Mouse (Mus musculus): Measurements from ENCODE around the gene Wars.
A peak's percentile ranks its signal among the peaks of the same experiment; 100 is the strongest.

The Wars gene

DNA sequence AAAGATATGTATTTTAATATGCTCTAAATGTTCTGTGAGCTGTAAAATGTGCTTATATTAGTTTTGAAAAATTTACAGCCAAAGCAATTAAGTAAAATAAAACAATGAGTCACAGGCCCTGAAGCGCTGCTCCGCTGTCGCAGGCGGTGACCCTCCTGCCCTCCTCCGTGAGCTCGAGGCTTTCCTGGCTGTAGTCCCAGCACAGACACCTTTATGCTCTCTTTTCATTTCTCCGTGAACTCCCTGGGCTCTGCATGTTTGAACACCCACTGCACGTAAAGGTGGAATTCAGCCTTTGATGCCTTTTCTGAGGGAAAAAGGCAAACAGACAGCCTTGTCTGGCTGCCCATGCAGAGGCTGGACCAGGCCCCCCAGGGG, 10.3 kb upstream of the Wars start:
- peaks cover 22% of the 10 kb centered on the region for H3K4me1 ChIP-seq (replicated peaks; ENCODE audit: low read depth, low read length)
- H3K27me3 ChIP-seq (ENCODE audit: insufficient read depth, low read length): no peaks in the 10 kb centered on the region
- no peak overlapping the region for H3K4me3 ChIP-seq (replicated peaks; ENCODE audit: low read length)
- H3K36me3 ChIP-seq (ENCODE audit: insufficient read depth, low read length): peaks cover 47% of the 10 kb centered on the region
- no peaks in the 10 kb centered on the region for H3K9me3 ChIP-seq (ENCODE audit: low read length)
- TF ChIP-seq POU5F1 (IDR thresholded peaks at IDR 0.05; ENCODE audit: borderline replicate concordance, low read length) (no peak), CTCF (conservative IDR thresholded peaks at IDR 0.05; ENCODE audit: low read length) (no peak)

DNA sequence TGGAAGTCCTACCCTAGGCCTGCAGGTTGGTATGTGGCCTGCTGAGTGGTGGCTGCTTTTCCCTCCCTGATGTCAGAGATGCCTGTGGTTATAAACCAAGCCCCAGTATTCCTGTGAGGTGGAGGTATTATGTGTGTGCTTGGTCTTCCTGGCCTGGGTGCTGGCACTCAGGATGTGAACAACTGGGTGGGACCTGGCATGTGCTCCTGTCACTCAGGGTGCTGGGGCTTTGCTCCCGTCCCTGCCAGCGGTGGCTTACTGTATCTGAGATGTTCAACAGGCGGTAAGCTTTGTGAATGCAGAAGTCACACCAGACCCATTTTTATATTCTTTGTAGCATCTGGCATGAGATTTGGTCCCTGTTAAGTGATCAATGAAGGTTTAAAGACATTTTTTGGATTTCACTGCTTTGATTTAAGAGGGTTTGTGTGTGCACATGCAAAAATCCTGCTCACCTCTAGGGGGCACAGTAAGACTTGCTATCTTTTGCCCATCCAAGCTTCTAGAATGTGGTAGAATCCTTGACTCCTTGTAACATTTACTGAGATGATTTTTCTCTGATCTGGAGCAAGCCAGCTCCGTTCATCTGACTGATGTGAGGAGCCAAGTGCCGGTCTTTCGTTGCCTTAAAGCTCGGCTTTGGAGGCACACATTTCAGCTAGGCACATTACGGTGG, 9.8 kb upstream of the Wars start:
- TF ChIP-seq POU5F1 (IDR thresholded peaks at IDR 0.05; ENCODE audit: borderline replicate concordance, low read length): no peak
- TF ChIP-seq NANOG (IDR thresholded peaks at IDR 0.05; ENCODE audit: borderline replicate concordance, low read length): no peak
- TF ChIP-seq CTCF (conservative IDR thresholded peaks at IDR 0.05; ENCODE audit: low read length): peak; percentile 81
- H3K4me3 ChIP-seq (replicated peaks; ENCODE audit: low read length): no peak overlapping the region
- H3K9me3 ChIP-seq (ENCODE audit: low read length): no peaks in the 10 kb centered on the region
- H3K4me1 ChIP-seq (replicated peaks; ENCODE audit: low read depth, low read length): peaks cover 17% of the 10 kb centered on the region
- H3K27me3 ChIP-seq (ENCODE audit: insufficient read depth, low read length): no peaks in the 10 kb centered on the region
- peaks cover 52% of the 10 kb centered on the region for H3K36me3 ChIP-seq (ENCODE audit: insufficient read depth, low read length)

DNA sequence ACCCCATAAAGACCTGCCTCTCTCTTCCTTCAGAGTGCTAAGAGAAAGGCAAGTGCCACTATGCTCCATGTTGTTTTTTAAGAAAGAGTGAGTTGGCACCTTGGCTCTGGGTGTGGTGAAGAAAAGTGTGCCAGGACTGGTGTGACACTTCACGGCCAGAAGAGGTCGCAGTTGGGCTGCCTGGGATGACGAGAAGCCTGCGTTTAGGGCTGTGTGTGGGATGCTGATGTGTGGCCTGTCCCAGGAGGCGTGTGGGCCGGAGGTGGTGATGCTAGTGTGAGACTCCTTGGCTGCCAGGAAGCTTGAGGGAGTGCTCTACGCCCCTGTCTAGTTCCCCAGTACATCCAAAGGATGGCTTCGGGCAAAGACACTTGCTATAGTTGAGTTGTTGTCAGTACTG, 9.0 kb upstream of the Wars start:
- no peaks in the 10 kb centered on the region for H3K9me3 ChIP-seq (ENCODE audit: low read length)
- no peaks in the 10 kb centered on the region for H3K27me3 ChIP-seq (ENCODE audit: insufficient read depth, low read length)
- no peak overlapping the region for H3K4me3 ChIP-seq (replicated peaks; ENCODE audit: low read length)
- peaks cover 17% of the 10 kb centered on the region for H3K4me1 ChIP-seq (replicated peaks; ENCODE audit: low read depth, low read length)
- peaks cover 57% of the 10 kb centered on the region for H3K36me3 ChIP-seq (ENCODE audit: insufficient read depth, low read length)
- TF ChIP-seq NANOG (IDR thresholded peaks at IDR 0.05; ENCODE audit: borderline replicate concordance, low read length) (no peak), POU5F1 (IDR thresholded peaks at IDR 0.05; ENCODE audit: borderline replicate concordance, low read length) (no peak), CTCF (conservative IDR thresholded peaks at IDR 0.05; ENCODE audit: low read length) (peak; percentile 83)

DNA sequence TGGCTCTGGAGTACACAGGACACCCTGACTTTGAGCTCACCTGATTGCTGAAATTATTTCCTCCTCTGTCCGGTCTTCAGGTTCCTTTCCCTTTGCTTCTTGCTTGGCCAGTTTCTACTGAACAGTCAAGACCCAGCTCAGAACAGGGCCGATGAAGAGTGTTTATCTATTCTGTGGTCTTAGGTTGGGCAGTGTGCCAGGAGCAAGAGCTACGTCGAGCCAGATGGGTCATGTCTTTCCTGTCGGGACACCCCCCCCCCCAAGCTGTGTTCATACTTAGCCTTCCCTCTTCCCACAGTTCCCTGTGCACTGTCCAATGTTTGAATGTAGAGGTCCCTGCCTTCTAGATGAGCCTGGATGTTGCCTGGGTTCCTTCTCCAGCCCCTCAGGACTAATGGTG, 7.4 kb upstream of the Wars start:
- no peak overlapping the region for H3K4me3 ChIP-seq (replicated peaks; ENCODE audit: low read length)
- H3K9me3 ChIP-seq (ENCODE audit: low read length): no peaks in the 10 kb centered on the region
- TF ChIP-seq CTCF (conservative IDR thresholded peaks at IDR 0.05; ENCODE audit: low read length) (no peak), NANOG (IDR thresholded peaks at IDR 0.05; ENCODE audit: borderline replicate concordance, low read length) (no peak), POU5F1 (IDR thresholded peaks at IDR 0.05; ENCODE audit: borderline replicate concordance, low read length) (no peak)
- H3K36me3 ChIP-seq (ENCODE audit: insufficient read depth, low read length): peaks cover 69% of the 10 kb centered on the region
- no peaks in the 10 kb centered on the region for H3K27me3 ChIP-seq (ENCODE audit: insufficient read depth, low read length)
- peaks cover 13% of the 10 kb centered on the region for H3K4me1 ChIP-seq (replicated peaks; ENCODE audit: low read depth, low read length)

DNA sequence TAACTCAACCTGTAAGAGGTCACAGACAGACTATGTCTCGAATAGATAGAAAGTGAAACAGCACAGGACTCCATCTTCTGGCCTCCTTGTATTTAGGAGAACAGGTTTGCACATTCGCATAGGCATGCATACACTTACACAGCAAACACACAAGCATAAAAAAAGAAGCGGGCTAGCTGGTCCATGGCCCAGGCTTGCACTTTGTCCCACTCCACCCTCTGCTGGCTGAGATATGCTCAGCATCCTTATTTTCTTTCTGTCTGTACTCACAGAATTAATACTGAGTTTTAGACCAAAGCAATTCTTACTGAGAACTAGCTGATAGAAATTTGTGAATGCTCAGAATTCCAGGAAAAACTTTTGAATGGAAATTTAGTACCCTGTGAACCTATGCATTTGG, 2.0 kb upstream of the Wars start:
- Histone ChIP-seq H3K4me3 (replicated peaks; ENCODE audit: low read length) (no peak overlapping the region), H3K36me3 (ENCODE audit: insufficient read depth, low read length) (peaks cover 53% of the 10 kb centered on the region), H3K27me3 (ENCODE audit: insufficient read depth, low read length) (no peaks in the 10 kb centered on the region), H3K9me3 (ENCODE audit: low read length) (no peaks in the 10 kb centered on the region), H3K4me1 (replicated peaks; ENCODE audit: low read depth, low read length) (peaks cover 38% of the 10 kb centered on the region)
- TF ChIP-seq CTCF (conservative IDR thresholded peaks at IDR 0.05; ENCODE audit: low read length) (no peak; the same call in 1 of the 2 replicates), POU5F1 (IDR thresholded peaks at IDR 0.05; ENCODE audit: borderline replicate concordance, low read length) (no peak), NANOG (IDR thresholded peaks at IDR 0.05; ENCODE audit: borderline replicate concordance, low read length) (no peak)

DNA sequence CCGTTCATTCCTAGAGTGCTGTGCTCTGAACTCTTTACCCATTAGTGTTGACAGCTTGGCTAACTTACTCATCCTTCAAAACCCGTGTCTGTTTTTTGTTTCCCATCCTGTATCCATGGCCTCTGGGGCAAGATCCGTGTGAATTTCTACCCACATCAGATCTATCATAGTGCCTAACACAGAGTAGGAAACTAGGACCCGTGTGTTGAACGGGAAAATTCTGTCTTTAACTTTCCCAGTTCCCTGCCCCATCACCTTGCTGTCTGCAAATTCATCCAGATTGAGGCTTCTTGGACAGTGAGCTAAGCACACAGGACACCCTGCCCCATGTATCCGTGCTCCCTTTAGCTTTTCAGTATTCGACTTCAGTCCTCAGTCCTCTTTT, 450 bp upstream of the Wars start:
- H3K4me1 ChIP-seq (replicated peaks; ENCODE audit: low read depth, low read length): peaks cover 38% of the 10 kb centered on the region
- H3K4me3 ChIP-seq (replicated peaks; ENCODE audit: low read length): peak overlapping the region; percentile 97

DNA sequence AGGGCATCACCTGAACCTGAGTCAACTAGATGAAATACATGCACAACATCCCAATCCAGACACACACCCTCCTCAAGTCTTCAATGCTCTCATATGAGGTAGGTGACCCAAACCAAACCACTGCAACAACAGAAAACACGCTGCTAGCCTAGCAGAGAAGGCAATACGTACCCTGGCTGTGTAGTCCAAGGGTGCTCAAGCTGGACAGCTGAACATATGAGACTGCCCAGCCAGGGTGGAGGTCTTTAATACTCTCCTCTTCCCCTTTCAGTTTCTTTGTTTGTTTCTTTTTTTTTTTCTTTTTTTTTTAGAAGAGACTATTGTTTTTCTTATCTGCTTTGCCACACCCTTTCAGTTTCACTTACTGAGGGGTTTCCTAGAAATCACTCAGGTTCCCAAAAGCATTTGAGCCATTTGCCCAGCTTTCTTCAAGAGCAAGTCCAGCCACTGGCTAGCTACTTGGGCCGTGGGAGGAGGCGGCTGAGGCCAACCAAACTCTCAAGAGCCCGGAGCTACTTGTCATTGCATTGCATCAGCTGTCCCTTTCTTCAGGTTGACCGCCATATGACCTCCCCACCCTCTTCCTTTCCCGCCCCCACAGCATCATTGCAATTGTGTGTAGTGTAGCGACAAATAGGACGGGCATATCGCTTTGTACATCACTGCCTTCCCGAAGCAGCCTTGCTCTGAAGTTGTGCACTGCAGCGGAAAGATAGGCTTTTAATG, 822 bp downstream of the Wars start, which contains the start of gene Wdr25:
Gene Wdr25 (plus strand): TSS at position 643 of the 726 bp plus-strand sequence.
- no peak for TF ChIP-seq NANOG (IDR thresholded peaks at IDR 0.05; ENCODE audit: borderline replicate concordance, low read length)
- TF ChIP-seq POU5F1 (IDR thresholded peaks at IDR 0.05; ENCODE audit: borderline replicate concordance, low read length): no peak
- TF ChIP-seq CTCF (conservative IDR thresholded peaks at IDR 0.05; ENCODE audit: low read length): no peak
- H3K36me3 ChIP-seq (ENCODE audit: insufficient read depth, low read length): peaks cover 53% of the 10 kb centered on the region
- peak within 1 kb of the TSS; percentile 97 for H3K4me3 ChIP-seq (replicated peaks; ENCODE audit: low read length)
- no peaks in the 10 kb centered on the region for H3K27me3 ChIP-seq (ENCODE audit: insufficient read depth, low read length)
- no peaks in the 10 kb centered on the region for H3K9me3 ChIP-seq (ENCODE audit: low read length)
- H3K4me1 ChIP-seq (replicated peaks; ENCODE audit: low read depth, low read length): peaks cover 38% of the 10 kb centered on the region

More for the DNA sequence above, 450 bp upstream of the Wars start:
- H3K36me3 ChIP-seq (ENCODE audit: insufficient read depth, low read length): peaks cover 53% of the 10 kb centered on the region
- no peaks in the 10 kb centered on the region for H3K27me3 ChIP-seq (ENCODE audit: insufficient read depth, low read length)
- TF ChIP-seq CTCF (conservative IDR thresholded peaks at IDR 0.05; ENCODE audit: low read length) (no peak), NANOG (IDR thresholded peaks at IDR 0.05; ENCODE audit: borderline replicate concordance, low read length) (no peak), POU5F1 (IDR thresholded peaks at IDR 0.05; ENCODE audit: borderline replicate concordance, low read length) (no peak)
- H3K9me3 ChIP-seq (ENCODE audit: low read length): no peaks in the 10 kb centered on the region

DNA sequence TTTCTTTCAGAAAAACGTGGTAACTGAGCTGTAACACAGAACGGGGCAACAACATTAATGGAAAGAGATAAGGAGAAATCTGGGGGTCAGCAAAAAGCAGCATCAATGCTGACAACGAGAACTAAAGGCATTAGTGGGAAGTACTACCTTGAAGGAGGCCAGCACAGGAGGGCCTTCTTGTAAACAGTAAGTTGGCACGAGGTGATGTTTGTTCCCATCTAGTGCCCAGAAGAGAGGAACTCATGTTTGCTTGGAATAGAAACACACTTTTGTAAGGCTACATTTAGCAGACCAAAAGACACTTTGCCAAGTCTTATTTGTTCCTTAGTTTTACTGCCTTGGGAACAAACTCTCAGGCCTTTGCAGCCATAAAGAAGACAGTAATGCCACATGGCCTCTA, 5.3 kb downstream of the Wars start:
- Histone ChIP-seq H3K9me3 (ENCODE audit: low read length) (no peaks in the 10 kb centered on the region), H3K27me3 (ENCODE audit: insufficient read depth, low read length) (no peaks in the 10 kb centered on the region), H3K36me3 (ENCODE audit: insufficient read depth, low read length) (peaks cover 83% of the 10 kb centered on the region), H3K4me1 (replicated peaks; ENCODE audit: low read depth, low read length) (peaks cover 26% of the 10 kb centered on the region), H3K4me3 (replicated peaks; ENCODE audit: low read length) (no peak overlapping the region)
- TF ChIP-seq CTCF (conservative IDR thresholded peaks at IDR 0.05; ENCODE audit: low read length): no peak
- no peak for TF ChIP-seq POU5F1 (IDR thresholded peaks at IDR 0.05; ENCODE audit: borderline replicate concordance, low read length)
- no peak for TF ChIP-seq NANOG (IDR thresholded peaks at IDR 0.05; ENCODE audit: borderline replicate concordance, low read length)

All from E14TG2a.4 (cell line).